Mouse (Mus musculus) limb, embryonic 14.5 days (tissue): ENCODE results near the gene Usp3. TPM values are rescaled to one million over a fixed set of nuclear protein-coding genes. Genes with fewer than 3 reads are reported as not detected.

ENCODE experiments used
- ATAC-seq: fragments of 200-750 bp; cut with Nextera tagmentation; 2 replicates; pipeline ENCODE4 v1.8.0; 2017; ENCODE audit warnings: low read depth, moderate number of reproducible peaks, moderate TSS enrichment; ENCODE audit not compliant: low FRiP score
- DNase-seq: peaks from one replicate; pipeline ENCODE4 v3.0.0-alpha.2; 2015; ENCODE audit warnings: low spot score
- H3K27ac ChIP-seq: fragments of 300-500 bp; sonication (generic); replicated peaks from 2 replicates; pipeline ENCODE4 v1.5.1; 2014; ENCODE audit warnings: low read depth, mild to moderate bottlenecking, low read length, moderate library complexity, mixed read lengths
- H3K27me3 ChIP-seq: fragments of 300-500 bp; sonication (generic); 2 replicates; pipeline ENCODE4 v1.6.1; 2014; ENCODE audit warnings: low read length, mixed read lengths; ENCODE audit not compliant: control insufficient read depth, insufficient read depth
- H3K36me3 ChIP-seq: fragments of 300-500 bp; sonication (generic); 2 replicates; pipeline ENCODE4 v1.6.1; 2014; ENCODE audit warnings: mild to moderate bottlenecking, low read length, moderate library complexity, mixed read lengths; ENCODE audit not compliant: control insufficient read depth, insufficient read depth
- H3K4me1 ChIP-seq: fragments of 300-500 bp; sonication (generic); 2 replicates; pipeline ENCODE4 v1.6.1; 2014; ENCODE audit warnings: antibody characterized with exemption, low read length, mixed read lengths; ENCODE audit not compliant: control insufficient read depth, insufficient read depth
- H3K4me2 ChIP-seq: fragments of 300-500 bp; sonication (generic); replicated peaks from 2 replicates; pipeline ENCODE4 v1.6.1; 2014; ENCODE audit warnings: low read depth, mild to moderate bottlenecking, low read length, moderate library complexity; ENCODE audit not compliant: severe bottlenecking
- H3K4me3 ChIP-seq: fragments of 300-500 bp; sonication (generic); replicated peaks from 2 replicates; pipeline ENCODE4 v1.5.1; 2014; ENCODE audit warnings: low read length
- H3K9ac ChIP-seq: fragments of 300-500 bp; sonication (generic); 2 replicates; pipeline ENCODE4 v1.6.1; 2014; ENCODE audit warnings: mild to moderate bottlenecking, low read depth, low read length, moderate library complexity; ENCODE audit not compliant: severe bottlenecking
- H3K9me3 ChIP-seq: fragments of 300-500 bp; sonication (generic); 2 replicates; pipeline ENCODE4 v1.6.1; 2016; ENCODE audit warnings: low read length; ENCODE audit not compliant: control insufficient read depth
- POLR2A ChIP-seq: fragments of 200-500 bp; IDR thresholded peaks from 2 replicates; pipeline ENCODE4 v1.8.0; 2012; ENCODE audit warnings: inconsistent platforms, mild to moderate bottlenecking, moderate library complexity, borderline replicate concordance; ENCODE audit not compliant: insufficient read depth, insufficient read length; ENCODE audit errors: extremely low read depth
- WGBS: fragments of 180-500 bp; shearing (Covaris S2); extraction: QIAGEN DNeasy Blood & Tissue Kit; methylation state at CpG from one replicate; pipeline ENCODE4 v1.1.7; 2014; 5-methylcytosine and 5-hydroxymethylcytosine counted together
- polyA plus RNA-seq, 2 experiments: library from polyadenylated mRNA; depleted of rRNA in 1 of 2; stranded (reverse) in 1 of 2; unstranded in 1 of 2; fragments of >200 nt; fragmentation: Nextera tagmentation in 1 of 2; extraction: Ambion mirVana in 1 of 2; gene quantifications; 2 replicates each; pipeline versions ENCODE4 v1.2.1 to v1.2.3; 2012 to 2014

The Usp3 gene
- polyA plus RNA-seq, 2 experiments: 45.8 to 66.7 TPM

- no peak for TF ChIP-seq POLR2A
- ATAC-seq: no peak
These were observed 24.9 kb upstream of the Usp3 start for GRCm38 (mm10) chr9:66617812-66618211.

GRCm38 (mm10) chr9:66616858-66617257, 23.9 kb upstream of the Usp3 start:
- Histone ChIP-seq H3K9ac (no peak overlapping the region), H3K4me1 (peaks cover 7% of the 10 kb centered on the region), H3K36me3 (no peaks in the 10 kb centered on the region), H3K9me3 (no peaks in the 10 kb centered on the region), H3K4me2 (no peak overlapping the region), H3K27me3 (no peaks in the 10 kb centered on the region), H3K4me3 (no peak overlapping the region), H3K27ac (no peak overlapping the region)
- no peak for TF ChIP-seq POLR2A
- ATAC-seq (no peak), DNase-seq (no peak)
- WGBS: 52% methylated on average over 4 of the region's 4 CpGs

More at GRCm38 (mm10) chr9:66617812-66618211, 24.9 kb upstream of the Usp3 start:
- Histone ChIP-seq H3K4me1 (peaks cover 7% of the 10 kb centered on the region), H3K4me2 (no peak overlapping the region), H3K9me3 (no peaks in the 10 kb centered on the region), H3K9ac (no peak overlapping the region), H3K4me3 (no peak overlapping the region), H3K27ac (no peak overlapping the region), H3K27me3 (no peaks in the 10 kb centered on the region), H3K36me3 (no peaks in the 10 kb centered on the region)
- WGBS: 100% methylated on average over 2 of the region's 2 CpGs
- DNase-seq: no peak

GRCm38 (mm10) chr9:66615141-66615540, 22.2 kb upstream of the Usp3 start:
- 56% methylated on average over 9 of the region's 9 CpGs for WGBS
- DNase-seq: no peak
- TF ChIP-seq POLR2A: no peak

GRCm38 (mm10) chr9:66614547-66614946, 21.6 kb upstream of the Usp3 start:
- no peak for TF ChIP-seq POLR2A
- peaks cover 3% of the 10 kb centered on the region; the same call in 1 of the 2 replicates for H3K4me1 ChIP-seq
- H3K27me3 ChIP-seq: no peaks in the 10 kb centered on the region
- no peaks in the 10 kb centered on the region for H3K9me3 ChIP-seq
- H3K9ac ChIP-seq: no peak overlapping the region
- no peak for ATAC-seq
- DNase-seq: no peak
- H3K4me3 ChIP-seq: no peak overlapping the region
- WGBS: 87% methylated on average over 7 of the region's 7 CpGs
- no peaks in the 10 kb centered on the region for H3K36me3 ChIP-seq
- H3K27ac ChIP-seq: no peak overlapping the region
- H3K4me2 ChIP-seq: no peak overlapping the region

More at GRCm38 (mm10) chr9:66615141-66615540, 22.2 kb upstream of the Usp3 start:
- Histone ChIP-seq H3K4me3 (no peak overlapping the region), H3K27ac (no peak overlapping the region), H3K4me2 (no peak overlapping the region), H3K9ac (no peak overlapping the region), H3K36me3 (no peaks in the 10 kb centered on the region), H3K27me3 (no peaks in the 10 kb centered on the region), H3K9me3 (no peaks in the 10 kb centered on the region), H3K4me1 (peaks cover 3% of the 10 kb centered on the region; the same call in 1 of the 2 replicates)
- no peak for ATAC-seq

- Histone ChIP-seq H3K9me3 (no peaks in the 10 kb centered on the region), H3K27ac (no peak overlapping the region), H3K4me3 (no peak overlapping the region), H3K9ac (no peak overlapping the region), H3K4me1 (0 out of 2 replicates have a peak, but pooled peaks cover 3% of the 10 kb centered on the region), H3K36me3 (no peaks in the 10 kb centered on the region), H3K4me2 (no peak overlapping the region), H3K27me3 (no peaks in the 10 kb centered on the region)
- TF ChIP-seq POLR2A: no peak
- ATAC-seq (no peak), DNase-seq (no peak)
- WGBS: 85% methylated on average over 7 of the region's 7 CpGs
These were observed 20.7 kb upstream of the Usp3 start for GRCm38 (mm10) chr9:66613667-66614066.

- H3K4me2 ChIP-seq: peak overlapping the region; percentile 19; the same call in 1 of the 2 replicates
- no peaks in the 10 kb centered on the region for H3K9me3 ChIP-seq
- no peak overlapping the region for H3K9ac ChIP-seq
- 21% methylated on average over 18 of the region's 18 CpGs for WGBS
- H3K27me3 ChIP-seq: no peaks in the 10 kb centered on the region
- peak; percentile 61 for DNase-seq
- ATAC-seq: peak; percentile 71; the same call in 1 of the 2 replicates
- no peaks in the 10 kb centered on the region for H3K36me3 ChIP-seq
- no peak for TF ChIP-seq POLR2A
- no peak overlapping the region for H3K4me3 ChIP-seq
- H3K27ac ChIP-seq: no peak overlapping the region
- H3K4me1 ChIP-seq: 0 out of 2 replicates have a peak, but pooled peaks cover 3% of the 10 kb centered on the region
These were observed 18.6 kb upstream of the Usp3 start for GRCm38 (mm10) chr9:66611478-66612093.
